Mouse (Mus musculus) lung, adult 2 months (tissue): Measurements from ENCODE around the gene Otop3.

Experiments used
- CTCF ChIP-seq: fragments of 200-500 bp; IDR thresholded peaks from 2 replicates; pipeline ENCODE4 v1.5.1; 2011; ENCODE audit warnings: mild to moderate bottlenecking, low read length, control low read depth; ENCODE audit not compliant: insufficient read depth
- POLR2A ChIP-seq: fragments of 200-500 bp; IDR thresholded peaks from 2 replicates; pipeline ENCODE4 v1.6.1; 2011; ENCODE audit warnings: low read depth, mild to moderate bottlenecking, control low read depth, low read length, borderline replicate concordance; ENCODE audit errors: extremely low read depth

DNA sequence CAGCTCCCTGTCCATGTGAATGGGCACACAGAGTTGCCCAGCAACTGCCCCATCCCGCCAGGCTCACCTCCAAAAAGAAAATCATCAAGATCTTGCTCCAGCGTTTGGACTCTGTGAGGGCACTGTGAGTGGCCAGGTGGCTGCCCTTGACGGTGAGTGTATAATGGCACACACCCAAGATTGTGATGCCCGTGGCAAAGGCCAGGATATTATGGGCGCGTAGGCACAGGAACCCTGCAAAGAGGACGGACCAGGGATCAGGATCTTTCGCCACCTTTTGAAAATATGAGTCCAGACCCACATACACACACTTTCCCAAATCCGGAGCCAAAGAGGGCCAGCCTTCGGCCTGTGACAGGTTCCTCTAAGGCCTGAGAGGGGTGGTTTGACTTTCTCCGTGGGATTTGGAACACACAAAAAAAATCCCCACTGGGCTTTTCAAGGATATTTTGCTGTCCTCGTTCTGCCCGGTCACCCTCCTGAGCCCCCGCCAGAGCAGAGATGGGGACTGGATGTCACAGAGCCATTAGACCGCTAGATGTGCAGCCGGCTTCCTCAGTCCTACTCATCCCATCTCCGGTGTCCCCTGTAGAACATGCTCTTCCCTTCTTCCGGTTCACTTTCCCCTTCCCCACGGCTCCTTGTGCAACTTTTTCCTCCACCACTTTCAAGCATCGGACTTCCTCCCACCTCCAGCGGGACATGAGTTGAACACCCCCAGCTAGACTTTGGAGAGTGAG is 37.9 kb upstream of the Otop3 start:
- TF ChIP-seq CTCF (no peak), POLR2A (no peak)
